Mouse (Mus musculus) mesoderm, embryonic 11.5 days (tissue): ENCODE measurements at regions not wholly inside any gene's neighbourhood (a gene's known extent, or its start where the extent isn't known, plus 50 kb on each side); places are given as distances from the start of the nearest gene placed in this dataset.

Experiments
- DNase-seq: peaks from one replicate; pipeline ENCODE4 v3.0.0-alpha.2; 2012; ENCODE audit warnings: low read depth, low spot score

- no peak for DNase-seq
These were observed 195.6 kb upstream of the Spdye4c start for GRCm38 (mm10) chr2:128395308-128396007.

- DNase-seq, result peak; percentile 92
These were observed 195.0 kb upstream of the Spdye4c start for GRCm38 (mm10) chr2:128396008-128396346.

- DNase-seq, result no peak
These were observed 189.7 kb upstream of the Spdye4c start for GRCm38 (mm10) chr2:128401359-128401758.

- no peak for DNase-seq
These were observed 187.7 kb upstream of the Spdye4c start for GRCm38 (mm10) chr2:128403143-128403935.

- DNase-seq, result no peak
These were observed 186.6 kb upstream of the Spdye4c start for GRCm38 (mm10) chr2:128404405-128404804.

GRCm38 (mm10) chr2:128407076-128407475 lies 183.9 kb upstream of the Spdye4c start:
- DNase-seq, result no peak

GRCm38 (mm10) chr2:128408718-128409117 lies 182.3 kb upstream of the Spdye4c start:
- peak; percentile 59 for DNase-seq

- DNase-seq, result peak; percentile 84
These were observed 178.7 kb upstream of the Spdye4c start for GRCm38 (mm10) chr2:128412352-128412751.

- peak; percentile 70 for DNase-seq
These were observed 178.0 kb upstream of the Spdye4c start for GRCm38 (mm10) chr2:128412974-128413373.

- DNase-seq, result no peak
These were observed 176.3 kb upstream of the Spdye4c start for GRCm38 (mm10) chr2:128414588-128415240.

GRCm38 (mm10) chr2:128416416-128416815 lies 174.6 kb upstream of the Spdye4c start:
- DNase-seq, result no peak

- DNase-seq, result no peak
These were observed 172.0 kb upstream of the Spdye4c start for GRCm38 (mm10) chr2:128418960-128419359.

- no peak for DNase-seq
These were observed 170.6 kb upstream of the Spdye4c start for GRCm38 (mm10) chr2:128420406-128420805.

- no peak for DNase-seq
These were observed 168.3 kb upstream of the Spdye4c start for GRCm38 (mm10) chr2:128422677-128423076.

- no peak for DNase-seq
These were observed 166.8 kb upstream of the Spdye4c start for GRCm38 (mm10) chr2:128424236-128424635.

- DNase-seq, result no peak
These were observed 163.7 kb upstream of the Spdye4c start for GRCm38 (mm10) chr2:128427181-128427880.

- DNase-seq, result no peak
These were observed 162.9 kb upstream of the Spdye4c start for GRCm38 (mm10) chr2:128428154-128428553.

GRCm38 (mm10) chr2:128428651-128429633 lies 162.1 kb upstream of the Spdye4c start:
- no peak for DNase-seq

- no peak for DNase-seq
These were observed 161.2 kb upstream of the Spdye4c start for GRCm38 (mm10) chr2:128429786-128430185.

GRCm38 (mm10) chr2:128430776-128431291 lies 160.2 kb upstream of the Spdye4c start:
- DNase-seq, result no peak
